Mouse (Mus musculus) C2C12 (cell line): ENCODE data around the gene Adora1.

ENCODE experiments used
- CEBPB ChIP-seq: IDR thresholded peaks from one replicate; pipeline ENCODE4 v1.6.1; 2011; ENCODE audit warnings: low read depth, mild to moderate bottlenecking, control low read depth, moderate library complexity
- CTCF ChIP-seq: IDR thresholded peaks from one replicate; pipeline ENCODE4 v1.5.1; 2011; ENCODE audit not compliant: control insufficient read depth, insufficient read depth, insufficient read length
- MAX ChIP-seq: IDR thresholded peaks from one replicate; pipeline ENCODE4 v1.6.1; 2011; ENCODE audit warnings: mild to moderate bottlenecking, control low read depth
- MYOD1 ChIP-seq: IDR thresholded peaks from one replicate; pipeline ENCODE4 v1.6.1; 2011; ENCODE audit warnings: low read depth; ENCODE audit not compliant: control insufficient read depth, insufficient read length
- MYOG ChIP-seq: IDR thresholded peaks from one replicate; pipeline ENCODE4 v1.6.1; 2011; ENCODE audit not compliant: control insufficient read depth, insufficient read length; ENCODE audit errors: extremely low read depth
- USF1 ChIP-seq: IDR thresholded peaks from one replicate; pipeline ENCODE4 v1.6.1; 2011; ENCODE audit warnings: low read depth, mild to moderate bottlenecking, control low read depth, moderate library complexity

DNA sequence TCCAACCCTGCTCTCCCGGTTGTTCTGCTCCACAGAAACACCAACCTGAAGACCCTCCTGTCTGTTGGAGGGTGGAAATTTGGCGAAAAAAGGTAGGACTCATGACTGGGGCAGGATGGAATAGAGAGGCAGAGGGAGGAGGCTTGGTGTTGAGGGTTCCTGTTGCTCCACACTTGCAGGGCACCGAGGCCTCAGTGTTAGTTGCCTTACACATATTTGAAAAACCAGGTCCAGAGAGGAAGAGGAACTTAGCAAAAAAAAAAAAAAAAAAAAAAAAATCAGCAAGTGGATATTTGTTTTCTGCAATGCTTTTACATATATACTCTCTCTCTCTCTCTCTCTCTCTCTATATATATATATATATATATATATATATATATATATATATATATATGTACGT lies 51.1 kb downstream of the Adora1 start:
- TF ChIP-seq CTCF (no peak), MYOG (no peak), MAX (no peak), USF1 (no peak), MYOD1 (no peak), CEBPB (no peak)
